Mouse (Mus musculus) stomach, embryonic 14.5 days (tissue): ENCODE measurements around the gene Polr3b. TPM values are rescaled to one million over a fixed set of nuclear protein-coding genes. Genes with fewer than 3 reads are reported as not detected.

ENCODE experiments used
- ATAC-seq: fragments of 200-750 bp; cut with Nextera tagmentation; 2 replicates; pipeline ENCODE4 v1.8.0; 2017; ENCODE audit warnings: low read depth, moderate TSS enrichment; ENCODE audit not compliant: insufficient number of reproducible peaks, insufficient read depth, low FRiP score
- H3K27ac ChIP-seq: fragments of 300-500 bp; sonication (generic); 2 replicates; pipeline ENCODE4 v1.5.1; 2014; ENCODE audit warnings: mild to moderate bottlenecking, low read length, moderate library complexity, mixed read lengths
- H3K27me3 ChIP-seq: fragments of 300-500 bp; sonication (generic); 2 replicates; pipeline ENCODE4 v1.6.1; 2014; ENCODE audit warnings: low read length, control low read depth, mixed read lengths; ENCODE audit not compliant: control insufficient read depth, insufficient read depth
- H3K36me3 ChIP-seq: fragments of 300-500 bp; sonication (generic); 2 replicates; pipeline ENCODE4 v1.6.1; 2014; ENCODE audit warnings: mild to moderate bottlenecking, control low read depth, low read length, moderate library complexity, mixed read lengths; ENCODE audit not compliant: control insufficient read depth, insufficient read depth
- H3K4me1 ChIP-seq: fragments of 300-500 bp; sonication (generic); 2 replicates; pipeline ENCODE4 v1.6.1; 2014; ENCODE audit warnings: low read length, control low read depth, mixed read lengths; ENCODE audit not compliant: control insufficient read depth, insufficient read depth
- H3K4me2 ChIP-seq: fragments of 300-500 bp; sonication (generic); replicated peaks from 2 replicates; pipeline ENCODE4 v1.6.1; 2014; ENCODE audit warnings: low read depth, low read length, control low read depth
- H3K4me3 ChIP-seq: fragments of 300-500 bp; sonication (generic); 2 replicates; pipeline ENCODE4 v1.5.1; 2014; ENCODE audit warnings: low read depth, low read length, control low read depth
- H3K9ac ChIP-seq: fragments of 300-500 bp; sonication (generic); replicated peaks from 2 replicates; pipeline ENCODE4 v1.6.1; 2014; ENCODE audit warnings: low read depth, mild to moderate bottlenecking, control low read depth, low read length, moderate library complexity, mixed read lengths
- H3K9me3 ChIP-seq: fragments of 300-500 bp; sonication (generic); 2 replicates; pipeline ENCODE4 v1.6.1; 2016; ENCODE audit warnings: low read depth, low read length, control low read depth; ENCODE audit not compliant: control insufficient read depth
- WGBS: fragments of 180-500 bp; shearing (Covaris S2); extraction: QIAGEN DNeasy Blood & Tissue Kit; methylation state at CpG from one replicate; pipeline ENCODE4 v1.1.7; 2014; 5-methylcytosine and 5-hydroxymethylcytosine counted together
- polyA plus RNA-seq: library from polyadenylated mRNA; unstranded; fragments of >200 nt; fragmentation: Nextera tagmentation; extraction: Ambion mirVana; gene quantifications from 2 replicates; pipeline ENCODE4 v1.2.1, GENCODE M21; 2014

Polr3b gene
- polyA plus RNA-seq, 1 experiment from 2014 or later: 13.7 TPM

- 61% methylated on average over 8 of the region's 8 CpGs for WGBS
- H3K9me3 ChIP-seq: no peaks in the 10 kb centered on the region
- no peaks in the 10 kb centered on the region for H3K27me3 ChIP-seq
- no peaks in the 10 kb centered on the region for H3K36me3 ChIP-seq
- ATAC-seq: no peak
- no peaks in the 10 kb centered on the region; the same call in 1 of the 2 replicates for H3K4me1 ChIP-seq
- no peak overlapping the region for H3K4me3 ChIP-seq
- H3K27ac ChIP-seq: no peak overlapping the region
- H3K9ac ChIP-seq: no peak overlapping the region
- no peak overlapping the region for H3K4me2 ChIP-seq
These were observed 40.9 kb upstream of the Polr3b start for GRCm38 (mm10) chr10:84581191-84581590.

GRCm38 (mm10) chr10:84582236-84582635 is 39.9 kb upstream of the Polr3b start:
- no peak for ATAC-seq
- H3K27me3 ChIP-seq: no peaks in the 10 kb centered on the region
- H3K4me3 ChIP-seq: no peak overlapping the region
- no peaks in the 10 kb centered on the region; the same call in 1 of the 2 replicates for H3K4me1 ChIP-seq
- 79% methylated on average over 7 of the region's 7 CpGs for WGBS
- H3K36me3 ChIP-seq: no peaks in the 10 kb centered on the region
- H3K27ac ChIP-seq: no peak overlapping the region
- no peak overlapping the region for H3K9ac ChIP-seq
- no peak overlapping the region for H3K4me2 ChIP-seq
- no peaks in the 10 kb centered on the region for H3K9me3 ChIP-seq

- H3K9ac ChIP-seq: no peak overlapping the region
- ATAC-seq: no peak
- no peaks in the 10 kb centered on the region for H3K27me3 ChIP-seq
- no peak overlapping the region for H3K27ac ChIP-seq
- H3K36me3 ChIP-seq: no peaks in the 10 kb centered on the region
- H3K4me1 ChIP-seq: no peaks in the 10 kb centered on the region; the same call in 1 of the 2 replicates
- no peak overlapping the region for H3K4me3 ChIP-seq
- H3K9me3 ChIP-seq: no peaks in the 10 kb centered on the region
- WGBS: 62% methylated on average over 11 of the region's 11 CpGs
- H3K4me2 ChIP-seq: no peak overlapping the region
These were observed 37.4 kb upstream of the Polr3b start for GRCm38 (mm10) chr10:84584451-84585293.

GRCm38 (mm10) chr10:84585294-84585650 is 36.8 kb upstream of the Polr3b start:
- H3K27ac ChIP-seq: no peak overlapping the region
- ATAC-seq: no peak
- no peak overlapping the region for H3K4me3 ChIP-seq
- WGBS: 68% methylated on average over 2 of the region's 2 CpGs
- H3K4me2 ChIP-seq: no peak overlapping the region
- no peaks in the 10 kb centered on the region; the same call in 1 of the 2 replicates for H3K4me1 ChIP-seq
- no peaks in the 10 kb centered on the region for H3K27me3 ChIP-seq
- no peaks in the 10 kb centered on the region for H3K36me3 ChIP-seq
- H3K9ac ChIP-seq: no peak overlapping the region
- H3K9me3 ChIP-seq: no peaks in the 10 kb centered on the region

GRCm38 (mm10) chr10:84590956-84591355 is 31.1 kb upstream of the Polr3b start:
- ATAC-seq: no peak
- Histone ChIP-seq H3K9me3 (no peaks in the 10 kb centered on the region), H3K4me3 (no peak overlapping the region), H3K27me3 (no peaks in the 10 kb centered on the region), H3K9ac (no peak overlapping the region), H3K36me3 (no peaks in the 10 kb centered on the region), H3K27ac (no peak overlapping the region), H3K4me2 (no peak overlapping the region), H3K4me1 (no peaks in the 10 kb centered on the region)
- 85% methylated on average over 14 of the region's 14 CpGs for WGBS

GRCm38 (mm10) chr10:84591640-84592148 is 30.4 kb upstream of the Polr3b start:
- WGBS: 95% methylated on average over 2 of the region's 2 CpGs
- Histone ChIP-seq H3K4me2 (no peak overlapping the region), H3K9me3 (no peaks in the 10 kb centered on the region), H3K27me3 (no peaks in the 10 kb centered on the region), H3K4me3 (no peak overlapping the region), H3K36me3 (no peaks in the 10 kb centered on the region), H3K4me1 (no peaks in the 10 kb centered on the region), H3K27ac (no peak overlapping the region), H3K9ac (no peak overlapping the region)
- no peak for ATAC-seq

GRCm38 (mm10) chr10:84592745-84593144 is 29.3 kb upstream of the Polr3b start:
- Histone ChIP-seq H3K36me3 (no peaks in the 10 kb centered on the region), H3K4me2 (no peak overlapping the region), H3K4me3 (no peak overlapping the region), H3K9me3 (no peaks in the 10 kb centered on the region), H3K9ac (no peak overlapping the region), H3K27ac (no peak overlapping the region), H3K4me1 (peaks cover 5% of the 10 kb centered on the region; the same call in 1 of the 2 replicates), H3K27me3 (no peaks in the 10 kb centered on the region)
- no peak for ATAC-seq
- 54% methylated on average over 3 of the region's 3 CpGs for WGBS

- H3K27me3 ChIP-seq: no peaks in the 10 kb centered on the region
- H3K4me3 ChIP-seq: no peak overlapping the region
- no peaks in the 10 kb centered on the region for H3K9me3 ChIP-seq
- peaks cover 5% of the 10 kb centered on the region; the same call in 1 of the 2 replicates for H3K4me1 ChIP-seq
- H3K36me3 ChIP-seq: no peaks in the 10 kb centered on the region
- H3K9ac ChIP-seq: no peak overlapping the region
- no peak overlapping the region; the same call in 1 of the 2 replicates for H3K27ac ChIP-seq
- no peak for ATAC-seq
- no peak overlapping the region for H3K4me2 ChIP-seq
- WGBS: 36% methylated on average over 3 of the region's 3 CpGs
These were observed 24.8 kb upstream of the Polr3b start for GRCm38 (mm10) chr10:84597127-84597785.
